11 mouse cellular contexts compared by ENCODE assay signal in the genomic region with DNA sequence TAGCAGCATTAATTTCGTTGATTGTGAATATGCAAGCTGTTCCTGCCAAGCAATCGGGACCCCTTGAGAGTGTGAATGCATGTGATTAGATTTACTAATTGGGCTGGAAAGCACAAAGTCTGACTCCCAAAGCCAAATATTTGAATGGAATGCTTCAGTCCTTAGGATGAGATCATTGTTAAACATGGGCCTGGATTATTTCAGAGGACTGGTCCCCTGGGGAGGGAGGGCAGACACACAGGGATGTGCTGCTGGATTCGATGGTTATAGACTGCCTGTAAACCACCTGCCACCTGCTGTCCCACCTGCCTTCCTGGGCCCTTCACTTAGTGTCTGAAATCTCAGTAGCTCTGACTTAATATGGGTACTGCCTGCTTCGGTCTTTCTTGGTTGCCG.
DNase-seq lines count a peak whose midpoint lies in the region; ATAC-seq and TF ChIP-seq lines count a peak whose summit lies in the region.
"Had no signal": no experiment of that assay in that cellular context is flagged by ENCODE, and none has a peak within 500 bp of the region (broad histone marks: within the 10 kb centered on the region; RNA-seq: fewer than 3 reads in every experiment).

No protein-coding gene starts in this region.

- H3K9me3 ChIP-seq in heart, embryonic 16.5 days (replicated peaks; ENCODE audit: control insufficient read depth, low read length), result peaks cover 2% of the 10 kb centered on the region
- no peaks in the 10 kb centered on the region for H3K9me3 ChIP-seq in heart, embryonic 10.5 days
- H3K9me3 ChIP-seq in forebrain, embryonic 16.5 days (ENCODE audit: control insufficient read depth, low read length), result no peaks in the 10 kb centered on the region
- no peaks in the 10 kb centered on the region for H3K9me3 ChIP-seq in midbrain, postnatal 0 days (ENCODE audit: low read length)
- H3K9me3 ChIP-seq: liver, embryonic 12.5 days had no signal

- H3K9ac ChIP-seq in heart, embryonic 16.5 days (ENCODE audit: low read length), result no peak overlapping the region
- H3K9ac ChIP-seq in forebrain, embryonic 16.5 days (replicated peaks; ENCODE audit: low read depth, low read length), result peak overlapping the region; percentile 31; the same call in 1 of the 2 replicates
- H3K9ac ChIP-seq in midbrain, postnatal 0 days (replicated peaks; ENCODE audit: low read length, poor library complexity, severe bottlenecking), result no peak overlapping the region
- H3K9ac ChIP-seq: liver, embryonic 12.5 days had no signal

- H3K36me3 ChIP-seq in heart, embryonic 16.5 days (ENCODE audit: control insufficient read depth, insufficient read depth), result peaks cover 3% of the 10 kb centered on the region; the same call in 1 of the 2 replicates
- no peaks in the 10 kb centered on the region for H3K36me3 ChIP-seq in heart, embryonic 10.5 days
- H3K36me3 ChIP-seq in forebrain, embryonic 16.5 days (ENCODE audit: control insufficient read depth, insufficient read depth), result no peaks in the 10 kb centered on the region
- no peaks in the 10 kb centered on the region for H3K36me3 ChIP-seq in midbrain, postnatal 0 days (ENCODE audit: insufficient read depth, low read length)
- H3K36me3 ChIP-seq: liver, embryonic 12.5 days had no signal

- no peak for DNase-seq in heart, embryonic 10.5 days (ENCODE audit: low spot score)
- peak; percentile 74 for DNase-seq in brain, embryonic 18.5 days (ENCODE audit: low read depth, low spot score)
- DNase-seq in midbrain, postnatal 0 days (ENCODE audit: low spot score), result peak; percentile 83
- DNase-seq in ovary, postnatal 10 days (ENCODE audit: low spot score), result no peak
- no peak for DNase-seq in adrenal gland, postnatal 14 days
- DNase-seq in adrenal gland, adult 18-20 months (ENCODE audit: low spot score in 2 of 2), result no peak
- DNase-seq: adrenal gland, adult 2 months; thymus, postnatal 4 days had no signal

- no peaks in the 10 kb centered on the region for H3K27me3 ChIP-seq in heart, embryonic 16.5 days (ENCODE audit: control insufficient read depth, insufficient read depth, low read length)
- H3K27me3 ChIP-seq in heart, embryonic 10.5 days (ENCODE audit: insufficient read depth, poor library complexity, severe bottlenecking), result no peaks in the 10 kb centered on the region
- H3K27me3 ChIP-seq in forebrain, embryonic 16.5 days (replicated peaks; ENCODE audit: control insufficient read depth, insufficient read depth, low read length), result no peaks in the 10 kb centered on the region
- H3K27me3 ChIP-seq in midbrain, postnatal 0 days (ENCODE audit: insufficient read depth, low read length), result no peaks in the 10 kb centered on the region
- H3K27me3 ChIP-seq: liver, embryonic 12.5 days had no signal

- H3K4me1 ChIP-seq in heart, embryonic 16.5 days (ENCODE audit: control insufficient read depth, insufficient read depth, low read length), result peaks cover 11% of the 10 kb centered on the region
- H3K4me1 ChIP-seq in heart, embryonic 10.5 days, result no peaks in the 10 kb centered on the region
- H3K4me1 ChIP-seq in forebrain, embryonic 16.5 days (replicated peaks; ENCODE audit: control insufficient read depth, insufficient read depth, low read length), result peaks cover 28% of the 10 kb centered on the region
- peaks cover 5% of the 10 kb centered on the region; the same call in 1 of the 2 replicates for H3K4me1 ChIP-seq in midbrain, postnatal 0 days (ENCODE audit: insufficient read depth, low read length)
- H3K4me1 ChIP-seq: liver, embryonic 12.5 days had no signal

- H3K4me3 ChIP-seq in heart, embryonic 16.5 days (ENCODE audit: low read length), result no peak overlapping the region
- H3K4me3 ChIP-seq in heart, embryonic 10.5 days, result no peak overlapping the region
- H3K4me3 ChIP-seq in forebrain, embryonic 16.5 days (replicated peaks; ENCODE audit: low read length), result no peak overlapping the region
- H3K4me3 ChIP-seq in midbrain, postnatal 0 days (ENCODE audit: low read depth, low read length), result no peak overlapping the region
- H3K4me3 ChIP-seq: liver, embryonic 12.5 days had no signal

- peak; percentile 41; the same call in 1 of the 2 replicates for ATAC-seq in heart, embryonic 16.5 days (replicated peaks; ENCODE audit: extremely low read depth, insufficient read depth, low FRiP score)
- peak; percentile 90 for ATAC-seq in forebrain, embryonic 16.5 days
- ATAC-seq in midbrain, postnatal 0 days (ENCODE audit: low FRiP score), result peak; percentile 59
- ATAC-seq: liver, embryonic 12.5 days had no signal

- no peak for TF ChIP-seq CTCF in midbrain, postnatal 0 days (IDR thresholded peaks at IDR 0.05)

- H3K27ac ChIP-seq in heart, embryonic 16.5 days (ENCODE audit: low read length), result no peak overlapping the region; the same call in 1 of the 2 replicates
- no peak overlapping the region for H3K27ac ChIP-seq in heart, embryonic 10.5 days
- peak overlapping the region; percentile 93 for H3K27ac ChIP-seq in forebrain, embryonic 16.5 days (ENCODE audit: low read length)
- H3K27ac ChIP-seq in midbrain, postnatal 0 days (ENCODE audit: low read depth, low read length), result peak overlapping the region; percentile 8; the same call in 1 of the 2 replicates
- H3K27ac ChIP-seq: liver, embryonic 12.5 days had no signal

- 47% methylated on average over 5 of the region's 5 CpGs for WGBS in heart, embryonic 16.5 days
- 68% methylated on average over 5 of the region's 5 CpGs for WGBS in heart, embryonic 10.5 days
- WGBS in forebrain, embryonic 16.5 days, result 1% methylated on average over 5 of the region's 5 CpGs
- WGBS in midbrain, postnatal 0 days, result 24% methylated on average over 5 of the region's 5 CpGs

- H3K4me2 ChIP-seq in heart, embryonic 16.5 days (ENCODE audit: low read depth, low read length), result no peak overlapping the region
- H3K4me2 ChIP-seq in forebrain, embryonic 16.5 days (ENCODE audit: low read length), result peak overlapping the region; percentile 31
- no peak overlapping the region for H3K4me2 ChIP-seq in midbrain, postnatal 0 days (ENCODE audit: low read depth, low read length, poor library complexity, severe bottlenecking)
- H3K4me2 ChIP-seq: liver, embryonic 12.5 days had no signal

Comparison
In these comparisons a context has a peak if more than half of its experiments do, and no peak if none do; other contexts are left out.
1. H3K27ac ChIP-seq: peak in forebrain, embryonic 16.5 days (single experiment) and midbrain, postnatal 0 days (single experiment); none in heart, embryonic 16.5 days (single experiment) and heart, embryonic 10.5 days (single experiment).
2. DNase-seq: peak in brain, embryonic 18.5 days (single experiment) and midbrain, postnatal 0 days (single experiment); none in heart, embryonic 10.5 days (single experiment), ovary, postnatal 10 days (single experiment), adrenal gland, postnatal 14 days (single experiment) and adrenal gland, adult 18-20 months (0 of 2).
3. Peak in every context shown above with its lines, with median percentiles within 50 percentile points of each other: ATAC-seq.